Mouse (Mus musculus) CH12.LX (cell line): Measurements from ENCODE around the gene Clk1. TPM values are rescaled to one million over a fixed set of nuclear protein-coding genes. Genes with fewer than 3 reads are reported as not detected.

Experiments
- DNase-seq: peaks from one replicate; pipeline ENCODE4 v3.0.0-alpha.2; 2013; ENCODE audit errors: extremely low read depth
- H3K27ac ChIP-seq: 2 replicates; pipeline ENCODE4 v1.5.1; 2012; ENCODE audit warnings: low read depth, mild to moderate bottlenecking, control low read depth, moderate library complexity; ENCODE audit not compliant: insufficient read depth
- H3K27me3 ChIP-seq: replicated peaks from 2 replicates; pipeline ENCODE3; 2012; ENCODE audit warnings: inconsistent platforms
- H3K36me3 ChIP-seq, 2 experiments: replicated peaks in 1 of 2; 2 replicates each; pipeline versions ENCODE3 to v1.6.1; 2012; ENCODE audit warnings: inconsistent platforms in 1 of 2, low read length in 1 of 2, mild to moderate bottlenecking in 1 of 2, mixed read lengths in 1 of 2, moderate library complexity in 1 of 2; ENCODE audit not compliant: control insufficient read depth in 1 of 2, insufficient read depth in 1 of 2
- H3K4me1 ChIP-seq, 2 experiments: 2 replicates each; pipeline ENCODE4 v1.6.1; 2012; ENCODE audit warnings: inconsistent platforms in 1 of 2, moderate library complexity in 1 of 2; ENCODE audit not compliant: insufficient read depth in 2 of 2, control insufficient read depth in 1 of 2
- H3K4me2 ChIP-seq: 2 replicates; pipeline ENCODE4 v1.6.1; 2012; ENCODE audit warnings: low read depth, mild to moderate bottlenecking, control low read depth; ENCODE audit not compliant: poor library complexity, insufficient read depth, severe bottlenecking
- H3K4me3 ChIP-seq, 3 experiments: fragments of 150-350 bp in 1 of 3; sonication (generic) in 1 of 3; replicated peaks in 1 of 3; 2 replicates each; pipeline versions ENCODE3 to v1.5.1; 2011 to 2012; ENCODE audit warnings: low read depth in 2 of 3, low read length in 2 of 3, mild to moderate bottlenecking in 2 of 3, moderate library complexity in 2 of 3, control low read depth in 1 of 3, improper control_type of control experiment in 1 of 3, inconsistent platforms in 1 of 3, mixed read lengths in 1 of 3; ENCODE audit not compliant: poor library complexity in 1 of 3
- H3K79me2 ChIP-seq: replicated peaks from 2 replicates; pipeline ENCODE4 v1.6.1; 2012; ENCODE audit warnings: mild to moderate bottlenecking, moderate library complexity; ENCODE audit not compliant: control insufficient read depth, poor library complexity, insufficient read depth, severe bottlenecking; ENCODE audit errors: extremely low read depth
- H3K9ac ChIP-seq: 2 replicates; pipeline ENCODE4 v1.6.1; 2012; ENCODE audit warnings: low read depth, mild to moderate bottlenecking, control low read depth, moderate library complexity; ENCODE audit not compliant: insufficient read depth
- H3K9me3 ChIP-seq: replicated peaks from 2 replicates; pipeline ENCODE3; 2012; ENCODE audit warnings: low read length, inconsistent platforms, mixed read lengths
- CHD1 ChIP-seq: IDR thresholded peaks from 2 replicates; pipeline ENCODE4 v1.6.1; 2012; ENCODE audit warnings: low read depth, low read length, improper control_type of control experiment, inconsistent platforms
- CHD2 ChIP-seq: IDR thresholded peaks from 2 replicates; pipeline ENCODE4 v1.6.1; 2011; ENCODE audit warnings: low read length, improper control_type of control experiment
- CTCF ChIP-seq, 2 experiments: IDR thresholded peaks in 1 of 2; conservative IDR thresholded peaks in 1 of 2; 2 replicates each; pipeline ENCODE4 v1.5.1; 2011 to 2012; ENCODE audit warnings: low read depth in 2 of 2, low read length in 2 of 2, improper control_type of control experiment in 1 of 2, inconsistent platforms in 1 of 2, mild to moderate bottlenecking in 1 of 2, moderate library complexity in 1 of 2
- ELF1 ChIP-seq: IDR thresholded peaks from 2 replicates; pipeline ENCODE4 v1.6.1; 2014; ENCODE audit warnings: low read depth, mild to moderate bottlenecking, inconsistent platforms, low read length, improper control_type of control experiment
- EP300 ChIP-seq: IDR thresholded peaks from 2 replicates; pipeline ENCODE4 v1.6.1; 2011; ENCODE audit warnings: low read length, improper control_type of control experiment
- HCFC1 ChIP-seq: IDR thresholded peaks from 2 replicates; pipeline ENCODE4 v1.6.1; 2012; ENCODE audit warnings: low read depth, mild to moderate bottlenecking, inconsistent platforms, low read length, improper control_type of control experiment
- IRF4 ChIP-seq: IDR thresholded peaks from 2 replicates; pipeline ENCODE4 v1.6.1; 2014; ENCODE audit warnings: low read depth, mild to moderate bottlenecking, inconsistent platforms, low read length, improper control_type of control experiment
- KAT2A ChIP-seq: IDR thresholded peaks from 2 replicates; pipeline ENCODE4 v1.6.1; 2012; ENCODE audit warnings: low read length, improper control_type of control experiment, inconsistent platforms; ENCODE audit not compliant: insufficient replicate concordance
- MAFK ChIP-seq: IDR thresholded peaks from 2 replicates; pipeline ENCODE4 v1.6.1; 2011; ENCODE audit warnings: low read length, improper control_type of control experiment; ENCODE audit not compliant: insufficient replicate concordance
- MAX ChIP-seq: IDR thresholded peaks from 2 replicates; pipeline ENCODE4 v1.6.1; 2011; ENCODE audit warnings: low read length, improper control_type of control experiment
- MAZ ChIP-seq: IDR thresholded peaks from 2 replicates; pipeline ENCODE4 v1.6.1; 2012; ENCODE audit warnings: low read depth, mild to moderate bottlenecking, inconsistent platforms, low read length, improper control_type of control experiment, moderate library complexity
- MEF2A ChIP-seq: IDR thresholded peaks from 2 replicates; pipeline ENCODE4 v1.6.1; 2014; ENCODE audit warnings: low read depth, mild to moderate bottlenecking, inconsistent platforms, low read length, improper control_type of control experiment, borderline replicate concordance
- MXI1 ChIP-seq: IDR thresholded peaks from 2 replicates; pipeline ENCODE4 v1.6.1; 2011; ENCODE audit warnings: mild to moderate bottlenecking, low read depth, low read length, improper control_type of control experiment
- MYC ChIP-seq: IDR thresholded peaks from 2 replicates; pipeline ENCODE4 v1.6.1; 2011; ENCODE audit warnings: low read depth, mild to moderate bottlenecking, improper control_type of control experiment, low read length
- PAX5 ChIP-seq: IDR thresholded peaks from 2 replicates; pipeline ENCODE4 v1.6.1; 2012; ENCODE audit warnings: low read length, inconsistent platforms, mixed read lengths
- POLR2A ChIP-seq: IDR thresholded peaks from 2 replicates; pipeline ENCODE4 v1.6.1; 2011; ENCODE audit warnings: low read depth, mild to moderate bottlenecking, improper control_type of control experiment, low read length
- POLR2AphosphoS2 ChIP-seq: IDR thresholded peaks from 2 replicates; pipeline ENCODE4 v1.6.1; 2011; ENCODE audit warnings: low read depth, low read length, improper control_type of control experiment
- SMC3 ChIP-seq: IDR thresholded peaks from 2 replicates; pipeline ENCODE4 v1.6.1; 2011; ENCODE audit warnings: low read depth, low read length, improper control_type of control experiment
- TCF12 ChIP-seq: IDR thresholded peaks from 2 replicates; pipeline ENCODE4 v1.6.1; 2014; ENCODE audit warnings: low read depth, mild to moderate bottlenecking, inconsistent platforms, low read length, improper control_type of control experiment
- USF1 ChIP-seq: IDR thresholded peaks from 2 replicates; pipeline ENCODE4 v1.6.1; 2014; ENCODE audit warnings: low read depth, mild to moderate bottlenecking, inconsistent platforms, low read length, improper control_type of control experiment
- ZC3H11A ChIP-seq: IDR thresholded peaks from 2 replicates; pipeline ENCODE4 v1.6.1; 2012; ENCODE audit warnings: low read depth, mild to moderate bottlenecking, inconsistent platforms, low read length, improper control_type of control experiment
- ZMIZ1 ChIP-seq: IDR thresholded peaks from 2 replicates; pipeline ENCODE4 v1.6.1; 2012; ENCODE audit warnings: low read depth, mild to moderate bottlenecking, inconsistent platforms, low read length, improper control_type of control experiment
- ZNF384 ChIP-seq: IDR thresholded peaks from 2 replicates; pipeline ENCODE4 v1.6.1; 2012; ENCODE audit warnings: low read depth, low read length, improper control_type of control experiment, inconsistent platforms
- dilution Hi-C: fragments of 300-500 bp; cut with MboI; formaldehyde crosslinking; loops from 2 replicates; pipeline ENCODE4 v1.14.3; 2020; ENCODE audit warnings: low sequenced_read_pairs; ENCODE audit not compliant: extremely low pct_unique_long_range_greater_than_20kb, extremely low pct_ligation_motif_present
- in situ Hi-C: fragments of 300-500 bp; cut with MboI; formaldehyde crosslinking; loops from 3 replicates; pipeline ENCODE4 v1.14.3; 2019; ENCODE audit warnings: low sequenced_read_pairs, low pct_ligation_motif_present, low pct_unique_long_range_greater_than_20kb, mixed read lengths
- polyA plus RNA-seq: library from polyadenylated mRNA; unstranded; fragments of >175 nt; gene quantifications from 2 replicates; pipeline ENCODE4 v1.2.1, GENCODE M21; 2012; ENCODE audit warnings: low read depth; ENCODE audit not compliant: insufficient read length
- total RNA-seq, 2 experiments: library from RNA; depleted of rRNA; stranded (reverse); fragments of 300-350 nt in 1 of 2; fragments of >200 nt in 1 of 2; gene quantifications; 2 replicates each; pipeline ENCODE4 v1.2.3; 2012 to 2014

The Clk1 gene
- total and polyA plus RNA-seq, 3 experiments = 107 to 209 (median 119) TPM

DNA sequence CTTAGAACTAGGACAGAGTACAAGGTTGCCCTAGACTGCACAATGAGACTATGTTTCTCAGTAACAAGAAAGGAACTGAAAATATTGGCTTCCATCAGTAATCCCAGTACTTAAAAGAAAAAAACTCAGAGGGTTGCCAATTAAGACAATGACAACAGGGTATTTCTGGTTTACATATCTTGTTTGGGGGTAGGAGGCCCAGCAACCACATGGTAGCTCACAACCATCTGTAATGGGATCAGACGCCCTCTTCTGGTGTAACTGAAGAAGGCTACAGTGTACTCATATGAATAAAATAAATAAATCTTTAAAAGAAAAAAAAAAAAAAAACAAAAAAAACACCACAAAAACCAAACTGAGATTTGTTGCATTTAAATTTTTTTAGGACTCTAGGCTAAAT is 8.4 kb downstream of the Clk1 start:
- Histone ChIP-seq H3K4me1 (peaks cover 0 to 22% of the 10 kb centered on the region in 2 experiments; a peak in 1 of 4 replicates), H3K9me3 (no peaks in the 10 kb centered on the region), H3K36me3 (peaks cover 76 to 94% of the 10 kb centered on the region in 2 experiments), H3K4me2 (no peak overlapping the region), H3K4me3 (no peak overlapping the region), H3K9ac (no peak overlapping the region), H3K27me3 (no peaks in the 10 kb centered on the region), H3K27ac (no peak overlapping the region; the same call in 1 of the 2 replicates), H3K79me2 (peaks cover 43% of the 10 kb centered on the region)
- dilution Hi-C loops = no loop called here
- in situ Hi-C loops = no loop called here
- no peak for TF ChIP-seq MEF2A
- no peak for TF ChIP-seq SMC3
- TF ChIP-seq CHD1 = no peak
- TF ChIP-seq ELF1 = no peak
- no peak for TF ChIP-seq MAX
- TF ChIP-seq PAX5 = no peak
- TF ChIP-seq ZNF384 = 0 out of 2 replicates have a peak, but pooled peaks have one; percentile 29
- no peak for TF ChIP-seq IRF4
- no peak for TF ChIP-seq MAFK
- TF ChIP-seq MYC = peak; percentile 51; the same call in 1 of the 2 replicates
- no peak for TF ChIP-seq EP300
- TF ChIP-seq MXI1 = no peak
- TF ChIP-seq TCF12 = no peak
- TF ChIP-seq ZMIZ1 = no peak
- no peak for TF ChIP-seq KAT2A
- TF ChIP-seq POLR2AphosphoS2 = no peak
- TF ChIP-seq ZC3H11A = no peak
- no peak for TF ChIP-seq USF1
- TF ChIP-seq MAZ = no peak
- peak in 1 of 2 experiments; percentile 30; a peak in 2 of 4 replicates for TF ChIP-seq CTCF (conservative IDR thresholded peaks at IDR 0.05 in 1 of 2, IDR thresholded peaks at IDR 0.05 in 1 of 2; ENCODE audit: low read depth in 2 of 2, low read length in 2 of 2)
- TF ChIP-seq CHD2 = no peak
- no peak for DNase-seq

- Histone ChIP-seq H3K4me1 (no peaks in the 10 kb centered on the region), H3K36me3 (peaks cover 55 to 79% of the 10 kb centered on the region in 2 experiments), H3K27ac (no peak overlapping the region), H3K27me3 (no peaks in the 10 kb centered on the region), H3K4me2 (no peak overlapping the region), H3K79me2 (peaks cover 6% of the 10 kb centered on the region), H3K9me3 (no peaks in the 10 kb centered on the region), H3K9ac (no peak overlapping the region), H3K4me3 (no peak overlapping the region)
- in situ Hi-C loops = no loop called here
- dilution Hi-C loops = no loop called here
- TF ChIP-seq HCFC1 (no peak), KAT2A (no peak), POLR2A (peak; percentile 19; the same call in 1 of the 2 replicates)
- no peak for DNase-seq
These were observed 13.1 kb downstream of the Clk1 start for GRCm38 (mm10) chr1:58410776-58411175.
